Mouse (Mus musculus) bone marrow macrophage, adult 2 months (primary cell): ENCODE measurements around the gene Igf2bp3.

Source experiments
- CTCF ChIP-seq: IDR thresholded peaks from 2 replicates; pipeline ENCODE4 v1.5.1; 2012; ENCODE audit warnings: low read depth, mild to moderate bottlenecking, low read length, moderate library complexity
- POLR2A ChIP-seq: IDR thresholded peaks from 2 replicates; pipeline ENCODE4 v1.6.1; 2012; ENCODE audit warnings: mild to moderate bottlenecking, low read depth, low read length, borderline replicate concordance

- TF ChIP-seq CTCF: no peak
- no peak for TF ChIP-seq POLR2A
Observed at GRCm38 (mm10) chr6:49074117-49074490, 140.7 kb downstream of the Igf2bp3 start.
